Mouse (Mus musculus): ENCODE results near the gene Fam189a1. TPM values are rescaled to one million over a fixed set of nuclear protein-coding genes. Genes with fewer than 3 reads are reported as not detected.

Gene Fam189a1
- total and polyA plus RNA-seq, 3 experiments: 0.10 TPM; not detected in 2

DNA sequence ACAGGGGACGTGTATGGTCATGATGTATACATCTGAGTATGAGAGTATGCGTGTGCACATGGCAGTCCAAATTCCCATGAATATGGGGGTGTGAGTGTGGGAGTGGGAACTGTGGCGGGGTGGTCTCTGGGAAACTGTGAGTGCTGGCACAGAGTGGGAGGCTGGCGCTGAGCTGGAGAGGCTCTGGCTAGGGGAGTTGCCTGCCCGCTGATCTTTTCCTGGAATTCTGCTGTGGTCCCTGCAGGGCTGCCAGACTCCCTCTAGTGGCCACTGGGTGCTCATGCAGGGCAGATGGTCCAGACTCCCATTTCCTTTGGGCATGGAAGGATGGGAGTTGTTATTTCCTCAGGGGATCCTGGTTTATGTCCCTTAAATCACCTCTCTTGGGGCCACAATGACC is 404.9 kb downstream of the Fam189a1 start:
- Histone ChIP-seq H3K9ac (ENCODE audit: insufficient read depth, low read depth) (no peak overlapping the region), H3K4me2 (ENCODE audit: insufficient read depth, low read depth, poor library complexity, severe bottlenecking) (no peak overlapping the region), H3K4me1 (ENCODE audit: control insufficient read depth in 1 of 2, insufficient read depth in 2 of 2) (no peaks in the 10 kb centered on the region; a peak in 1 of 4 replicates), H3K4me3 (replicated peaks in 1 of 3; ENCODE audit: low read depth in 2 of 3, low read length in 2 of 3, poor library complexity in 1 of 3) (no peak overlapping the region), H3K36me3 (replicated peaks in 1 of 2; ENCODE audit: control insufficient read depth in 1 of 2, insufficient read depth in 1 of 2, low read length in 1 of 2) (no peaks in the 10 kb centered on the region), H3K27me3 (replicated peaks) (peaks cover 10% of the 10 kb centered on the region), H3K9me3 (replicated peaks; ENCODE audit: low read length) (no peaks in the 10 kb centered on the region), H3K27ac (ENCODE audit: insufficient read depth, low read depth) (no peak overlapping the region), H3K79me2 (replicated peaks; ENCODE audit: control insufficient read depth, extremely low read depth, insufficient read depth, poor library complexity, severe bottlenecking) (no peaks in the 10 kb centered on the region)
- in situ Hi-C loops (cut with MboI; ENCODE audit: low pct_ligation_motif_present, low pct_unique_long_range_greater_than_20kb, low sequenced_read_pairs) (no loop called here), dilution Hi-C loops (cut with MboI; ENCODE audit: extremely low pct_ligation_motif_present, extremely low pct_unique_long_range_greater_than_20kb, low sequenced_read_pairs) (no loop called here)
- TF ChIP-seq ETS1 (conservative IDR thresholded peaks at IDR 0.05; ENCODE audit: low read depth, low read length) (no peak), CTCF (conservative IDR thresholded peaks at IDR 0.05 in 1 of 2, IDR thresholded peaks at IDR 0.05 in 1 of 2; ENCODE audit: low read depth in 2 of 2, low read length in 2 of 2) (peak; percentile 69 to 89)
- DNase-seq (ENCODE audit: extremely low read depth): no peak

DNA sequence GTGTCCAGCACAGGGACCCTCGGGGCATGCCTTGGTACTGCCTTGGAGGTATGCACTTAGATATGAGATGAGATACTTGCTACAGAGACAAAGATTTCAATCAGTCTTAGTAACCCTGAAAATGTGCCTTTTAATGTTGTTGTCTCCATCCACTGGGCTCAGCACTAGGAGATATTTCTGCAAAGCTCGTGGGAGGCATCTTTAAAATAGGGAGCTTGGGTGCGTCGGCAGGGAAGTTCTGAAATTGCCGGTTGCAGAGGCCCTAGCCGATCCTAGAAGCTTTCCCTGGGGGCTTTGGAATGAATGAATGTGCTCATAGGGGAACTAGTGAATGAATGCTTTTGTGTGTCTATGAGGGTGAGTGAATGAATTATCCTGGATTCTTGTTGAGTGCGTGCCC is 412.8 kb downstream of the Fam189a1 start:
- peaks cover 20% of the 10 kb centered on the region for H3K27me3 ChIP-seq (replicated peaks)
- no peak overlapping the region for H3K4me2 ChIP-seq (ENCODE audit: insufficient read depth, low read depth, poor library complexity, severe bottlenecking)
- H3K9ac ChIP-seq (ENCODE audit: insufficient read depth, low read depth): no peak overlapping the region
- H3K79me2 ChIP-seq (replicated peaks; ENCODE audit: control insufficient read depth, extremely low read depth, insufficient read depth, poor library complexity, severe bottlenecking): no peaks in the 10 kb centered on the region
- H3K27ac ChIP-seq (ENCODE audit: insufficient read depth, low read depth): no peak overlapping the region
- no peak overlapping the region for H3K4me3 ChIP-seq (replicated peaks in 1 of 3; ENCODE audit: low read depth in 2 of 3, low read length in 2 of 3, poor library complexity in 1 of 3)
- TF ChIP-seq TCF12 (IDR thresholded peaks at IDR 0.05; ENCODE audit: low read depth, low read length): no peak
- no peak for TF ChIP-seq ETS1 (conservative IDR thresholded peaks at IDR 0.05; ENCODE audit: low read depth, low read length)
- no peak for TF ChIP-seq USF1 (IDR thresholded peaks at IDR 0.05; ENCODE audit: low read depth, low read length)
- TF ChIP-seq MYC (IDR thresholded peaks at IDR 0.05; ENCODE audit: low read depth, low read length): no peak
- TF ChIP-seq NELFE (IDR thresholded peaks at IDR 0.05; ENCODE audit: low read depth, low read length): no peak
- TF ChIP-seq POLR2AphosphoS2 (IDR thresholded peaks at IDR 0.05; ENCODE audit: low read depth, low read length): no peak
- TF ChIP-seq ZKSCAN1 (IDR thresholded peaks at IDR 0.05; ENCODE audit: borderline replicate concordance, low read depth, low read length): no peak
- no peak for TF ChIP-seq MAX (IDR thresholded peaks at IDR 0.05; ENCODE audit: low read length)
- no peak for TF ChIP-seq GABPA (IDR thresholded peaks at IDR 0.05; ENCODE audit: insufficient replicate concordance, low read depth, low read length)
- TF ChIP-seq BHLHE40 (IDR thresholded peaks at IDR 0.05; ENCODE audit: low read depth, low read length): no peak
- TF ChIP-seq HCFC1 (IDR thresholded peaks at IDR 0.05; ENCODE audit: low read depth, low read length): no peak
- no peak for TF ChIP-seq MAFK (IDR thresholded peaks at IDR 0.05; ENCODE audit: insufficient replicate concordance, low read length)
- TF ChIP-seq ELF1 (IDR thresholded peaks at IDR 0.05; ENCODE audit: low read depth, low read length): no peak
- no peak for TF ChIP-seq ZMIZ1 (IDR thresholded peaks at IDR 0.05; ENCODE audit: low read depth, low read length)
- no peak for TF ChIP-seq CHD2 (IDR thresholded peaks at IDR 0.05; ENCODE audit: low read length)
- in situ Hi-C loops (cut with MboI; ENCODE audit: low pct_ligation_motif_present, low pct_unique_long_range_greater_than_20kb, low sequenced_read_pairs): loop anchor here (25.0 kb wide), 3 partner anchors 181 to 1006 kb away; partner anchors contain the start of gene Trpm1
- dilution Hi-C loops (cut with MboI; ENCODE audit: extremely low pct_ligation_motif_present, extremely low pct_unique_long_range_greater_than_20kb, low sequenced_read_pairs): no loop called here
- H3K4me1 ChIP-seq (ENCODE audit: control insufficient read depth in 1 of 2, insufficient read depth in 2 of 2): no peaks in the 10 kb centered on the region; a peak in 1 of 4 replicates
- no peak for DNase-seq (ENCODE audit: extremely low read depth)
- no peaks in the 10 kb centered on the region for H3K36me3 ChIP-seq (replicated peaks in 1 of 2; ENCODE audit: control insufficient read depth in 1 of 2, insufficient read depth in 1 of 2, low read length in 1 of 2)
- no peaks in the 10 kb centered on the region for H3K9me3 ChIP-seq (replicated peaks; ENCODE audit: low read length)
